Mouse (Mus musculus) limb, embryonic 10.5 days (tissue): Measurements from ENCODE around the gene Hic2. TPM values are rescaled to one million over a fixed set of nuclear protein-coding genes. Genes with fewer than 3 reads are reported as not detected.
A peak's percentile ranks its signal among the peaks of the same experiment; 100 is the strongest.

Experiments
- DNase-seq: peaks from one replicate; pipeline ENCODE4 v3.0.0-alpha.2; 2017; ENCODE audit warnings: low spot score
- H3K27ac ChIP-seq: fragments of 300-500 bp; sonication (generic); 2 replicates; pipeline ENCODE4 v1.5.1; 2016; ENCODE audit warnings: mild to moderate bottlenecking
- H3K27me3 ChIP-seq: fragments of 300-500 bp; sonication (generic); 2 replicates; pipeline ENCODE4 v1.6.1; 2016; ENCODE audit warnings: low read depth, mild to moderate bottlenecking; ENCODE audit not compliant: poor library complexity, severe bottlenecking
- H3K36me3 ChIP-seq: fragments of 300-500 bp; sonication (generic); 2 replicates; pipeline ENCODE4 v1.6.1; 2016; ENCODE audit warnings: mild to moderate bottlenecking, moderate library complexity
- H3K4me1 ChIP-seq: fragments of 300-500 bp; sonication (generic); 2 replicates; pipeline ENCODE4 v1.6.1; 2016
- H3K4me3 ChIP-seq: fragments of 300-500 bp; sonication (generic); 2 replicates; pipeline ENCODE4 v1.5.1; 2016; ENCODE audit warnings: mild to moderate bottlenecking, moderate library complexity
- H3K9me3 ChIP-seq: fragments of 300-500 bp; sonication (generic); replicated peaks from 2 replicates; pipeline ENCODE4 v1.6.1; 2016; ENCODE audit warnings: mild to moderate bottlenecking
- WGBS: fragments of 180-500 bp; shearing (Covaris S2); methylation state at CpG from one replicate; pipeline ENCODE4 v1.1.7; 2016; 5-methylcytosine and 5-hydroxymethylcytosine counted together
- polyA plus RNA-seq: library from polyadenylated mRNA; unstranded; fragments of >200 nt; fragmentation: Nextera tagmentation; extraction: Ambion mirVana; gene quantifications from 2 replicates; pipeline ENCODE4 v1.2.1, GENCODE M21; 2016

The Hic2 gene
- polyA plus RNA-seq, 1 experiment from 2014 or later: 19.3 TPM

DNA sequence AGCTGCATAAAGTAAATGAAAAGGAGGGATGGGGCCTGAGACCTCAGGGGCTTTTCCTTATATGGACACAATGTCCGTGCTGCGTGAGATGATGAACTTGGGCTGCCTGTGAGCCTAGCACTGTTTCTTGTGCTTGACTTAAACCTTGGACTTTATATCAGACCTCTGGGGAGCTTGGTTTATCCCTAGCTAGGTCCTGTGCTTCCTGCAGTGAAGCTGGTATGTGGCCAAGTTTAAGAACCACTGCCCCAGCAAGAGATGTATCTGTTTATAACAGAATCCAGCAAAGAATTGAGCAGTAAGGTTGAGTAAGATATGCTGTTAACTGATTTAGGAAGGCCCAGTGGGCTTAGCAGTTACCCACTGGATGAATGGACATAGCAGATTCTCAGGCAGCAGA is 6.0 kb downstream of the Hic2 start:
- peaks cover 46% of the 10 kb centered on the region for H3K4me1 ChIP-seq
- H3K27me3 ChIP-seq: no peaks in the 10 kb centered on the region
- peaks cover 4% of the 10 kb centered on the region; the same call in 1 of the 2 replicates for H3K36me3 ChIP-seq
- no peak overlapping the region for H3K27ac ChIP-seq
- no peak overlapping the region for H3K4me3 ChIP-seq
- WGBS: 85% methylated on average over 2 of the region's 2 CpGs
- no peak for DNase-seq
- no peaks in the 10 kb centered on the region for H3K9me3 ChIP-seq

DNA sequence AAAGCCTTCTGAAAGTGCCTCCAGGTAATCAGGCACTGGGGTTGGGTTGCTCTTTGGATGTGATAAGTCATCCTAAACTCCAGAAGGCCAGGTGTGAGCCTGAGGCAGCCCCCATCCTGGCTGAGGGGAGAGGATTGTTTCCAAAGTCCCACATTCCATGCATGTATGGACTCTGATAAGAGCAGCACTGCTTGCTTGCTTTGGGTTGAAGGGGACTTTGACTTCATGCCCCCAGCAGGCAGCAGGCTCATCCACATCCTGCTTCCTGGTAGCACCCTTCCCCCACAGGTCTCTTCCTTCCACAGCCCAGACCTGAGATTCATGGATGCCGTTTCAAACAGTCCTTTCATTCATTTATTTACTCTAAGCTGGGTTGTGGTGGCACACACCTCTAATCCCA is 10.4 kb downstream of the Hic2 start:
- no peak for DNase-seq
- 66% methylated on average over 1 of the region's 1 CpGs for WGBS
- no peaks in the 10 kb centered on the region for H3K27me3 ChIP-seq
- peaks cover 16% of the 10 kb centered on the region; the same call in 1 of the 2 replicates for H3K4me1 ChIP-seq
- H3K36me3 ChIP-seq: peaks cover 2% of the 10 kb centered on the region; the same call in 1 of the 2 replicates
- H3K4me3 ChIP-seq: no peak overlapping the region
- H3K9me3 ChIP-seq: no peaks in the 10 kb centered on the region
- H3K27ac ChIP-seq: no peak overlapping the region

DNA sequence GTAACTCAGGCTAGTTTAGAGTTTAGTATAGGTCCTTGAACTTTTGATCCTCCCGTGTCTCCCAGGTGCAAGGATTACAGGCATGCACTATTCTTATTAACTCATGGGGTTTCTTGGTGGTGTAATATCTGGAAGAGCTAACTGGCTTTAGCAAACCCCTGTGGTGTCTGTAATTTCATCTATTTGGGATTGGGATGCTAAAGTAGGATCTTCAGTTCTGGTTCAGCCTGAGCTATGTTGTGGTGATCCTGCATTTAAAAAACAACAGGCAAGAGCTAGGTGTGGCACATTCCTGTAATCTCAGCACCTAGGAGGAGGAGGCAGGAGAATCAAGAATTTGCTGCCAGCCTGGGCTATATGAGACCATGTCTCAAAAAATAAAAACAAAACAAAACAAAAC is 11.6 kb downstream of the Hic2 start:
- WGBS: 90% methylated on average over 1 of the region's 1 CpGs

DNA sequence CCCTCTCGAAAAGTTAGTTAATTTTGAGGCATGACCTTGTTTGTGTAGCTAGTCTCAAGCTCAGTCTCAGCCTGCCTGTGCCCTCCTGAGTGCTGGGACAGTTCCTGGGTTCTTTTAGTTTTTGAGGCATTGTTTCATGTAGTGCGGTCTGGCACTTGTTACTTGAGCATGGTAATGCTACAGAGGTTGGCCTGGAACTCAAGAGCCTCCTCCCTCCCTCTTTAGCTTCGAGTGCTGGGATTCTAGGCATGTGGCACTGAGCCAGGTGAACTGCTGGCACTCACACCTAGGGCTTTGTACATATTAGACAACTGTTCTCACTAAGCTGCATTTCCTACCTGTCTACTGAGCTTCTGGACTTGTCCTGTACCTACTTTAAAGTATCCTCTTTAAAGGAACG is 14.4 kb downstream of the Hic2 start:
- Histone ChIP-seq H3K4me3 (no peak overlapping the region), H3K36me3 (peaks cover 2% of the 10 kb centered on the region; the same call in 1 of the 2 replicates), H3K27ac (no peak overlapping the region), H3K4me1 (peaks cover 24% of the 10 kb centered on the region), H3K9me3 (no peaks in the 10 kb centered on the region), H3K27me3 (no peaks in the 10 kb centered on the region)
- DNase-seq: no peak
- WGBS: 89% methylated on average over 4 of the region's 4 CpGs

More for the DNA sequence above, 11.6 kb downstream of the Hic2 start:
- H3K27ac ChIP-seq: no peak overlapping the region
- no peaks in the 10 kb centered on the region for H3K27me3 ChIP-seq
- peaks cover 2% of the 10 kb centered on the region; the same call in 1 of the 2 replicates for H3K36me3 ChIP-seq
- no peak for DNase-seq
- peaks cover 15% of the 10 kb centered on the region for H3K4me1 ChIP-seq
- no peaks in the 10 kb centered on the region for H3K9me3 ChIP-seq
- H3K4me3 ChIP-seq: no peak overlapping the region

DNA sequence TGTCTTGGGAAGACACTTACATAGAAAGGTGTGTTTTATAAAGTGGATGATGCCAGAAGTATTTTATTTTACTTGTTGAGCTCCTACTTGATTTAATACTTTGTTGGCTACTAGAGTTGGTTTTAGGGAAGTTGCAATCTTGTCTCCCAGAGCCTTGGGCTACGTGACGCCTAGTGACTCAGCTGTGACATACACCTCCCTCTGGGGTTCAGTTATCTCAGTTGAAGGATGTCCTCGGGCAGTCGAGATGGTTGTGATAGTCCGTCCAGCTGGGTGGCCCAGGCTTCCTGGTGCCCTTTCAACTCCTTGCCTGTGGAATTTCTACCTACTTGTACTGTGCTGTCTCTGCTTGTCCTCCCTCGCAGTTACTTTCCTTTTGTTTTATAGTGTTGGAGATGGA is 15.8 kb downstream of the Hic2 start:
- Histone ChIP-seq H3K27me3 (no peaks in the 10 kb centered on the region), H3K4me3 (no peak overlapping the region), H3K9me3 (no peaks in the 10 kb centered on the region), H3K27ac (no peak overlapping the region), H3K36me3 (0 out of 2 replicates have a peak, but pooled peaks cover 2% of the 10 kb centered on the region), H3K4me1 (peaks cover 30% of the 10 kb centered on the region)
- no peak for DNase-seq
- WGBS: 68% methylated on average over 6 of the region's 6 CpGs

DNA sequence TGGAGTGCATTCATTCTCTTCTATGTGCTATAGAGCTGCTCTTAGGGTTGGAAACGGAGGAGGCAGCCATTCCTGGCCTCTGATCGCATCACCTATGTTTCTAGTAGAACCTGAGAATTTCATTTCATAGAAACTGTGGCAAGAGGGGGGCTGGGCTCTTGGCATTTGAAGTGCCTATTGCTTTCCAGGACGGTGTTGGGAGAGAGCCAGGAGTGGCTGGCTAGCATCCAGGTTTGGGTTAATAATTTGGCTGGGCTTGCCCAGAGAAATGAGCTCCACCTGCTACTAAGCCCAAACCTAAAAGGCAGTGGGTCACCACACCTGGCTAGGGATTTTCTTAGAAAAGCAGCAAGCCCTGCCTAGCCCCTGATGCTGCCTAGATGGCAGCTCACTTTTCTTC is 18.2 kb downstream of the Hic2 start:
- 88% methylated on average over 3 of the region's 3 CpGs for WGBS
- Histone ChIP-seq H3K36me3 (peaks cover 17% of the 10 kb centered on the region), H3K27me3 (no peaks in the 10 kb centered on the region), H3K4me1 (peaks cover 35% of the 10 kb centered on the region), H3K27ac (no peak overlapping the region), H3K4me3 (no peak overlapping the region), H3K9me3 (no peaks in the 10 kb centered on the region)
- no peak for DNase-seq

DNA sequence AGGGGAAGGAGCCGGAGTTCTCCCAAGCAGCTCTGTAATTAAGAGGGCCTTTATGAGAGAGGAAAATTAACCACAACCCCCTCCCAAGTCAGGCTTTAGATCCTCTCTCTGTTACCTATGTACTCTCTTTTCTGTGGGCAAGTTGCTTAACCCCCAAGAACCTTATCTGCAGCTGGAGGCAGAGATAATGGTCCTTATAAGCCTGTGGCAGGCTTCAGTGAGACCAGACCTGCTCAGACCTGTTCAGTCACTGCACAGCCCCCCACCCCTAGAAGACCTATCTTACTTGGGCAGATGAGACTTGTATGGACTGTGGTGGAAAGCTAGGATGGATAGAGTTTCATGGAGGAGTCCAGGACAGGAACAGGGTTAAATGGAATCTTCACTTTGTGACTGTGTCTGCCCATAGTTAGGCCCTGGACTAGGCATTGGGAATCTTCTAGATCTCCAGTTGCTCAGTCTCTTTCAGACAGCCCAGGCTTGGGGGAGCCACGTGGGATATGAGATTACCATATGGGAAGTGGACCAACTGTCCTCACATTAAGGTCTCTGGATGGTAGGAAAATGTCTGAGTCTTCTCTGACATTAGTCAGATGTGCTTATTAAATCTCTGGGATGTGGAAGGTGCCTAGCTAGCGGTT is 18.8 kb downstream of the Hic2 start:
- H3K9me3 ChIP-seq: no peaks in the 10 kb centered on the region
- WGBS: 74% methylated on average over 3 of the region's 3 CpGs
- H3K27ac ChIP-seq: no peak overlapping the region
- H3K27me3 ChIP-seq: no peaks in the 10 kb centered on the region
- DNase-seq: no peak
- no peak overlapping the region for H3K4me3 ChIP-seq
- peaks cover 35% of the 10 kb centered on the region for H3K4me1 ChIP-seq
- peaks cover 23% of the 10 kb centered on the region for H3K36me3 ChIP-seq

DNA sequence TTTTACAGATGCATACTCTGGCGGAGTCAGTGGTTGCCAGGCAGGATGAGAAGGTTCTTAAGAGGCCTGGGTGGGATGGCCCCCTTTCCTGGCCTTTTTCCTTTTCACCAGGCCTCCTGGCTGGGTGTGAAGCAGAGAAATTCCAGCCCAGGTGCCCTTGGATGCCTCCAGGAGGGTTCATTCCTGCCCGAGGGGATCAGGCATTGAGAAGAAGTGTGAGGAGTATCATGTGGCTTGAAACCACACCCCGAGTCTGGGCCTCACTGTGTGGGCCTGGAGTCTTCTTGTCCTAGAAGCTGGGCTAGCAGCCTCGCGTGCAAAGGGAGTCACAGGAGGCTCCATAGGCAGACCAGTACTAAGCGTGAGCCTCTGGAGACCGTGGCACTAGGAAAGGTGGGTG is 19.5 kb downstream of the Hic2 start:
- no peaks in the 10 kb centered on the region for H3K9me3 ChIP-seq
- H3K4me1 ChIP-seq: peaks cover 35% of the 10 kb centered on the region
- DNase-seq: no peak
- peaks cover 30% of the 10 kb centered on the region for H3K36me3 ChIP-seq
- 58% methylated on average over 7 of the region's 7 CpGs for WGBS
- H3K27me3 ChIP-seq: no peaks in the 10 kb centered on the region
- H3K27ac ChIP-seq: no peak overlapping the region
- no peak overlapping the region for H3K4me3 ChIP-seq

DNA sequence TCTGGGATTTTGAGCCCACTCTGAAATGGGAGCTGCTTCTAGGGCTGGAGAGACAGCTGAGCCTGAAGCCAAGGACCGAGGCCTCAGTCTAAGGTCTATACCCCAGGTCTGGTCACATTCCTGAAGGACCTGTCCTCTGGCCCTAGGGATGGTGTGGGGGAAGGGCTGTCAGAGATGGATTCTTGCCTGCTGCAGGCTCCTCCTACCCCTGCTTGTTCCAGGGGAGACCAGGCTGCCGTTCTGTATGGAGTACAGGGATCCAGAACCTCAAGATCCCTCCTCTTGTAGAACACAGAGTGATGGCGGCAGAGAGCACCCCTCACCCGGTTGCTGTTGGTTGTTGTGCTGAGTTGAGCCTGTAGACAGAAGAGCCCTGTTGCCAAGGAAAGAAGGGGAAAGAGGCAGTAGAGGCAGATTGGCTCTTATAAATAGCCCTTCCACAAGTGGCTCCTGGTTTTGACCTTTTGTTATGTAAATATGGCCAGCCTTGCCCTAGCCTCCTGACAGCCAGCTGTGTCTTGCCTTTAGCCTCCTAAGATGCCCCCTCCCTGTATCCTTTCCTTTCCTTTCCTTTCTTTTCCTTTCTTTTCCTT is 20.7 kb downstream of the Hic2 start:
- 35% methylated on average over 4 of the region's 4 CpGs for WGBS
- DNase-seq: no peak
- 0 out of 2 replicates have a peak overlapping the region, but pooled peaks have one; percentile 48 for H3K27ac ChIP-seq
- peaks cover 35% of the 10 kb centered on the region for H3K4me1 ChIP-seq
- H3K9me3 ChIP-seq: no peaks in the 10 kb centered on the region
- H3K27me3 ChIP-seq: no peaks in the 10 kb centered on the region
- no peak overlapping the region for H3K4me3 ChIP-seq
- peaks cover 42% of the 10 kb centered on the region for H3K36me3 ChIP-seq

DNA sequence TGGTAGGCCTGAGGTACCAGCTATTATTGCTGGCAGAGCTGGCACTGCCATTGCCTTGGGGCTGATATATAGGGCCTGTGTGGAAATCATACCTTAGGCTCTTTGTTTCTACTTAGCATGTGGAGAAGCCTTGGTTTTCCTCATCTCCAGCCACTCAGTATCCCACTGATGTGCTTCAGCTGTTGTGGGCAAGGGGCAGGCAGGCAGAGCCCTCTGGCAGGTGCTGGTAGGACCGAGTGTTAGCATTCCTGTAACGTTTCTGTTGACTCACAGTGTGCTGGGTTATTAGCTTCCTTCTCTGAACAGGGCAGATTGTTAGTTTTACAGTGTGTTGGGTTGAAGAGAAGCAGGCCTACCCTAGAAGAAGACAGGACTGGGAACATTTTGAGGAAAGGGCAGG is 21.9 kb downstream of the Hic2 start:
- Histone ChIP-seq H3K4me1 (peaks cover 30% of the 10 kb centered on the region), H3K27ac (no peak overlapping the region), H3K9me3 (no peaks in the 10 kb centered on the region), H3K36me3 (peaks cover 54% of the 10 kb centered on the region), H3K4me3 (no peak overlapping the region), H3K27me3 (no peaks in the 10 kb centered on the region)
- 64% methylated on average over 2 of the region's 2 CpGs for WGBS
- DNase-seq: no peak

DNA sequence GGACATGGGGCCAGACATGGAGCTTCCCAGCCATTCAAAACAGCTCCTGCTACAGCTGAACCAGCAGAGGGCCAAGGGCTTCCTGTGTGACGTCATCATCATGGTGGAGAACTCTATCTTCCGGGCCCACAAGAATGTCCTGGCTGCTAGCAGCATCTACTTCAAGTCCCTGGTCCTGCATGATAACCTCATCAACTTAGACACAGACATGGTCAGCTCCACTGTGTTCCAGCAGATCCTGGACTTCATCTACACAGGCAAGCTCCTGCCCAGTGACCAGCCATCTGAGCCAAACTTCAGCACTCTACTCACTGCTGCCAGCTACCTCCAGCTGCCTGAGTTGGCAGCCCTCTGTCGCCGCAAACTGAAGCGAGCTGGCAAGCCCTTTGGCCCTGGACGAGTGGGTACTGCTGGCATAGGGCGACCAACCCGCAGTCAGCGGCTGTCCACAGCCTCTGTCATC is 24.0 kb downstream of the Hic2 start:
- no peak for DNase-seq

DNA sequence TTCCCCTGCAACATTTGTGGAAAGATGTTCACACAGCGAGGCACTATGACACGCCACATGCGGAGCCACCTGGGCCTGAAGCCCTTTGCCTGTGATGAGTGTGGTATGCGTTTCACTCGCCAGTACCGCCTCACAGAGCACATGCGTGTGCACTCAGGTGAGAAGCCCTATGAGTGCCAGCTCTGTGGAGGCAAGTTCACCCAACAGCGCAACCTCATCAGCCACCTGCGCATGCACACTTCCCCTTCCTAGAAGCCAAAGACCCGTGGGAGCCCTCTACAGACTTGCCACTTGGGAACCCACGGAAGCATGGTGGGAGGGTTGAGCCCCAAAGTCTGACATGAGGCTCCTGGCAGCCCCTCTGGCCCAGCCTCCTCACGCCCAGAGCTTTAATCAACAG is 25.5 kb downstream of the Hic2 start:
- peaks cover 7% of the 10 kb centered on the region for H3K4me1 ChIP-seq
- DNase-seq: no peak
- H3K4me3 ChIP-seq: no peak overlapping the region
- 97% methylated on average over 12 of the region's 12 CpGs for WGBS
- H3K27ac ChIP-seq: no peak overlapping the region
- no peaks in the 10 kb centered on the region for H3K9me3 ChIP-seq
- H3K27me3 ChIP-seq: no peaks in the 10 kb centered on the region
- peaks cover 78% of the 10 kb centered on the region for H3K36me3 ChIP-seq

More for the DNA sequence above, 24.0 kb downstream of the Hic2 start:
- WGBS: 92% methylated on average over 9 of the region's 9 CpGs
- Histone ChIP-seq H3K4me1 (peaks cover 21% of the 10 kb centered on the region), H3K9me3 (no peaks in the 10 kb centered on the region), H3K27me3 (no peaks in the 10 kb centered on the region), H3K36me3 (peaks cover 72% of the 10 kb centered on the region), H3K27ac (no peak overlapping the region), H3K4me3 (no peak overlapping the region)

DNA sequence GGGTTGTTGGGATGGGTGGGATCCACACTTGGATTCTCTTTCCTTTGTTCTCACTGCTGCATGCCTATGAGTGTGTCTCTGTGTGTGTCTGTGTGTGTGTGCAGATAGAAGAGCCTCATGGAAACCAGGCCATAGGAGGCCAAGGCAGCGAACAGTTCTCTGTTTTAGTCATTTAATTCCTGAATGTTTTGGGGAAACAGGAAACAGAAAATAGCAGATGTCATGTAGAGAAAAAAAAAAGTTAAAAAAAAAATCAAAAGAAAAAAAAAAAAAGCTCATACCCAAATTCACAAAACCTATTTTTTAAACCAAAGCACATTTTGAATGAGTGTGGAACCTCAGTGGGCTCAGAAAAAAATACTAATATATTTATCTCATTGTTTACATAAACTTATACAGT is 28.0 kb downstream of the Hic2 start:
- no peak overlapping the region for H3K4me3 ChIP-seq
- 93% methylated on average over 1 of the region's 1 CpGs for WGBS
- DNase-seq: no peak
- no peaks in the 10 kb centered on the region for H3K9me3 ChIP-seq
- no peaks in the 10 kb centered on the region for H3K4me1 ChIP-seq
- no peaks in the 10 kb centered on the region for H3K27me3 ChIP-seq
- H3K27ac ChIP-seq: no peak overlapping the region
- H3K36me3 ChIP-seq: peaks cover 61% of the 10 kb centered on the region
